Mouse (Mus musculus): ENCODE data around the gene Prkaca.

- no peak for TF ChIP-seq POLR2A (IDR thresholded peaks at IDR 0.05; ENCODE audit: extremely low read depth, insufficient read depth, low read length)
- TF ChIP-seq CTCF (IDR thresholded peaks at IDR 0.05; ENCODE audit: extremely low read depth, insufficient read depth, low read length), result no peak
These were observed 37.8 kb upstream of the Prkaca start for GRCm38 (mm10) chr8:83934994-83935393.
